Mouse (Mus musculus): ENCODE data around the gene Paox.

DNA sequence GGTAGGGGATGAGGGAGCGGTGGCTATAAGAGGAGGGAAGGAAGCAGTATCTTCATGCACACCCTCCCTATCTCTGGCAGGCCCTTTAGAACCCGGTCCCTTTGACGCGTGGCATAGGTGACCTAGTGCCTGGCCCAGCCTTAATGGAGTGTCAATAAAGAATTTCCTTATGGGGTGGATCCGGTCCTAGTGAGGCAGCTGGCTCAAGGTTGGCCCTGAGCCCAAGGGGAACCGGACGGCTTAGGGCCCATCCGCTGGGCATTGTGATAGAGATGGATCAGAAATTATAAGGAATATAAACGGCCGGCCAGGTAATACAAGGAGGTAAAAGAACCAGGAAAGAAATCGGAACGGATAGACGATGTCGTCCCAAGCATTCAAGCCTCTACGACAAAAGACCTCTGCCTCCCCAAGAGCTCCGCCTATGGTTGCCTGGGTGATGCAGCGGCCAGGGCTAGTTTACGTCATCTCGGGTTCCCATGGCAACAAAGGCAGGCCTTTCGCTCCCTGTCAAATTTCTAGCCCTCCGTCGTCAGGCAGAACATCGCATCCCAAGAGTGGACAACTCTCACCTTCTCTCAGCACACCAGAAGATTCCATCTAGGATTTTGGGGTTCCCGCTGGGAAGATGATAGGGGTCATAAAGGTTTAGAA is 35.0 kb upstream of the Paox start:
- no peak for TF ChIP-seq E2F4 (IDR thresholded peaks at IDR 0.05; ENCODE audit: borderline replicate concordance, low read depth, low read length)
- TF ChIP-seq POLR2A (IDR thresholded peaks at IDR 0.05; ENCODE audit: control insufficient read depth in 1 of 2, insufficient read depth in 1 of 2, low read depth in 1 of 2, low read length in 2 of 2, poor library complexity in 1 of 2), result no peak
- no peak for TF ChIP-seq NELFE (IDR thresholded peaks at IDR 0.05; ENCODE audit: low read depth, low read length)
- TF ChIP-seq CTCF (IDR thresholded peaks at IDR 0.05 in 2 of 3, conservative IDR thresholded peaks at IDR 0.05 in 1 of 3; ENCODE audit: control insufficient read depth in 1 of 3, insufficient read depth in 1 of 3, low read depth in 2 of 3, low read length in 3 of 3, poor library complexity in 1 of 3, severe bottlenecking in 1 of 3), result no peak
- no peak for TF ChIP-seq EP300 (IDR thresholded peaks at IDR 0.05; ENCODE audit: low read depth in 1 of 2, low read length in 2 of 2)
- no peak for TF ChIP-seq HCFC1 (IDR thresholded peaks at IDR 0.05; ENCODE audit: low read depth, low read length)
- TF ChIP-seq NRF1 (IDR thresholded peaks at IDR 0.05; ENCODE audit: insufficient read depth, low read depth, low read length, poor library complexity, severe bottlenecking), result no peak
